Mouse (Mus musculus) midbrain, embryonic 16.5 days (tissue): Measurements from ENCODE around the gene Polg. TPM values are rescaled to one million over a fixed set of nuclear protein-coding genes. Genes with fewer than 3 reads are reported as not detected.

Experiments
- ATAC-seq: fragments of 200-750 bp; cut with Nextera tagmentation; 2 replicates; pipeline ENCODE4 v1.8.0; 2017; ENCODE audit warnings: moderate TSS enrichment
- H3K27ac ChIP-seq: fragments of 300-500 bp; sonication (generic); 2 replicates; pipeline ENCODE4 v1.5.1; 2014; ENCODE audit warnings: mild to moderate bottlenecking, low read length, mixed read lengths
- H3K27me3 ChIP-seq: fragments of 300-500 bp; sonication (generic); 2 replicates; pipeline ENCODE4 v1.6.1; 2014; ENCODE audit warnings: low read depth, low read length, mixed read lengths; ENCODE audit not compliant: control insufficient read depth, insufficient read depth
- H3K36me3 ChIP-seq: fragments of 300-500 bp; sonication (generic); 2 replicates; pipeline ENCODE4 v1.6.1; 2014; ENCODE audit warnings: mild to moderate bottlenecking, low read length, moderate library complexity, mixed read lengths; ENCODE audit not compliant: control insufficient read depth, insufficient read depth
- H3K4me1 ChIP-seq: fragments of 300-500 bp; sonication (generic); 2 replicates; pipeline ENCODE4 v1.6.1; 2014; ENCODE audit warnings: mild to moderate bottlenecking, low read length, mixed read lengths; ENCODE audit not compliant: control insufficient read depth, insufficient read depth
- H3K4me2 ChIP-seq: fragments of 300-500 bp; sonication (generic); 2 replicates; pipeline ENCODE4 v1.6.1; 2014; ENCODE audit warnings: mild to moderate bottlenecking, low read length, mixed read lengths
- H3K4me3 ChIP-seq: fragments of 300-500 bp; sonication (generic); 2 replicates; pipeline ENCODE4 v1.5.1; 2014; ENCODE audit warnings: low read depth, mild to moderate bottlenecking, low read length, moderate library complexity, mixed read lengths
- H3K9ac ChIP-seq: fragments of 300-500 bp; sonication (generic); 2 replicates; pipeline ENCODE4 v1.6.1; 2014; ENCODE audit warnings: low read depth, low read length, mixed read lengths
- H3K9me3 ChIP-seq: fragments of 300-500 bp; sonication (generic); replicated peaks from 2 replicates; pipeline ENCODE4 v1.6.1; 2014; ENCODE audit warnings: mild to moderate bottlenecking, low read length, mixed read lengths; ENCODE audit not compliant: control insufficient read depth, poor library complexity, severe bottlenecking
- WGBS: fragments of 180-500 bp; shearing (Covaris S2); extraction: QIAGEN DNeasy Blood & Tissue Kit; methylation state at CpG from one replicate; pipeline ENCODE4 v1.1.7; 2014; 5-methylcytosine and 5-hydroxymethylcytosine counted together
- polyA plus RNA-seq: library from polyadenylated mRNA; unstranded; fragments of >200 nt; fragmentation: Nextera tagmentation; extraction: Ambion mirVana; gene quantifications from 2 replicates; pipeline ENCODE4 v1.2.1, GENCODE M21; 2015

The Polg gene
- polyA plus RNA-seq, 1 experiment from 2014 or later: 22.0 TPM

DNA sequence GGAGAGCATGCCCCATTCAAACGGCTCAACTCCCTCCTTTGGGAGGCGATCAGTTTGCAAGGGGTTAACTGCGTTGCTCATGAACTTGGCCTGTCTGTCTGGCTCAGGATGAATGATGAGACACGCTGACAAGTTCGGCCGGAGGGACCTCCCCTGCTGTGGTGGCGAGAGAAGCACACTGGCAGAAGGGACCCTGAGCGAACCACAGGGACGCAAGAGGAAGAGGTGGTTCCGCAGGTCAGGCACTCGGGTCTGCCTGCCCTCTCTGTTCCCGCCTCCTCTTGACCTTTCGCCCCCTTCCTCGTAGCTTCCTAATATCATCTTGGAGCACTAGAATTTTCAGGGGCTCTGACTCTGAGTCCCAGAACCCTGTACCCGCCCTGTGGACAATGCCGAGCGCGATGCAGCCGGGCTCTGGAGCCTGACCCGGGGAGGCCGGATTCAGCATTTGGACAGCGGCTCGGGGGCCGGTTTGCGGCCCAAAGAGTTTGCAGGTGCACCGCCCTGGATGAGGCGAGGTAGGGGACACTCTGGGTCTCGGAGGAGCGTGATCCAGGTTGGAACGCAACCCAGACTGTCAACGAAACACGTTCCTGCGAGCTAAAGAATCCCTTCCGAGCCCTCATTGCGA is 32.9 kb upstream of the Polg start:
- peaks cover 28% of the 10 kb centered on the region for H3K4me1 ChIP-seq
- H3K36me3 ChIP-seq: no peaks in the 10 kb centered on the region
- H3K9ac ChIP-seq: peak overlapping the region; percentile 95
- WGBS: under 1% methylated on average over 35 of the region's 35 CpGs
- H3K27me3 ChIP-seq: peaks cover 21% of the 10 kb centered on the region
- peak overlapping the region; percentile 93 for H3K27ac ChIP-seq
- no peaks in the 10 kb centered on the region for H3K9me3 ChIP-seq
- H3K4me2 ChIP-seq: peak overlapping the region; percentile 85
- ATAC-seq: no peak; the same call in 1 of the 2 replicates
- peak overlapping the region; percentile 80 for H3K4me3 ChIP-seq

DNA sequence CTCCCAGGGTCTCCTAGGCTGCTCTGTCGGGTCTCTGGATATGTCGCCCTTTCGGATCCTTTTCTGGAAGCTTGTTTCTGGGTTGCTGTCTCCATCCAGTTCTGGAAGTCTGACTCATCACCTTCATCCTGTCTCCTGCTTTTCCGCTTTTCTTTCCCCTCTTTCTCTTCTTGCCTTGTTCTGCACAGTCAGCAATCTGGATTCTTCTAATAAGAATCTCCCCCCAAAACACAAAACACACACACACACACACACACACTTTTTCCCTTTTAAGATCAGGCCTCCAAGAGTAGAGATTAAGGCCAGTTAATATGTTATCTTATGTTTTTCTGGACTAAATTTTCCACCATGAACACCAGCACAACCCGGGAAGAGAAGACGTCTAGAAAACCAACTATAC is 32.2 kb upstream of the Polg start:
- H3K9me3 ChIP-seq: no peaks in the 10 kb centered on the region
- 14% methylated on average over 6 of the region's 6 CpGs for WGBS
- ATAC-seq: no peak
- H3K4me2 ChIP-seq: peak overlapping the region; percentile 24
- H3K9ac ChIP-seq: no peak overlapping the region
- peaks cover 27% of the 10 kb centered on the region for H3K4me1 ChIP-seq
- H3K36me3 ChIP-seq: no peaks in the 10 kb centered on the region
- no peak overlapping the region; the same call in 1 of the 2 replicates for H3K4me3 ChIP-seq
- peaks cover 21% of the 10 kb centered on the region for H3K27me3 ChIP-seq
- peak overlapping the region; percentile 52 for H3K27ac ChIP-seq

DNA sequence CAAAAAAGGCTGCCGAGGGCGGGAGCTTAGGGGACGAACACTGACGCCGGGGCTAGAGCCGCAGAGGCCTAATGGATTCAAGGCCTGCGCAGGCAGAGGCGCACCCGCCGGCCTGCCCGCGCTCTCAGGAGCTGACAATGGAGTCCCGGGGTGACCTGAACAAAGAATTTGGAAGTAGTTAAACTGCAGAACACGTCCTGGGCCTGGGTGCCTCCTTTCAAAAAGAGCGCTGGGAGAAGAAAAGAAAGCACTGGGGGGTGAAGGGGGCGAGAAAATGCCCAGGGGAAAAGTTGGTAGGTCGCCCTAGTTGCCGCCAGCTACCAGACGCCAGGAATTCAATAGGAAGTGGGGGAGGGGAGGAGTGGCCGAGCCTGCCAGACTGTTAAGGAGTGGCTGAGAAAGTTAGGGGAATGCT is 31.5 kb upstream of the Polg start:
- peaks cover 22% of the 10 kb centered on the region for H3K4me1 ChIP-seq
- no peaks in the 10 kb centered on the region for H3K9me3 ChIP-seq
- H3K27ac ChIP-seq: peak overlapping the region; percentile 52; the same call in 1 of the 2 replicates
- 8% methylated on average over 20 of the region's 20 CpGs for WGBS
- H3K9ac ChIP-seq: no peak overlapping the region
- H3K4me2 ChIP-seq: peak overlapping the region; percentile 24
- H3K4me3 ChIP-seq: no peak overlapping the region
- no peaks in the 10 kb centered on the region for H3K36me3 ChIP-seq
- ATAC-seq: no peak
- H3K27me3 ChIP-seq: peaks cover 17% of the 10 kb centered on the region

DNA sequence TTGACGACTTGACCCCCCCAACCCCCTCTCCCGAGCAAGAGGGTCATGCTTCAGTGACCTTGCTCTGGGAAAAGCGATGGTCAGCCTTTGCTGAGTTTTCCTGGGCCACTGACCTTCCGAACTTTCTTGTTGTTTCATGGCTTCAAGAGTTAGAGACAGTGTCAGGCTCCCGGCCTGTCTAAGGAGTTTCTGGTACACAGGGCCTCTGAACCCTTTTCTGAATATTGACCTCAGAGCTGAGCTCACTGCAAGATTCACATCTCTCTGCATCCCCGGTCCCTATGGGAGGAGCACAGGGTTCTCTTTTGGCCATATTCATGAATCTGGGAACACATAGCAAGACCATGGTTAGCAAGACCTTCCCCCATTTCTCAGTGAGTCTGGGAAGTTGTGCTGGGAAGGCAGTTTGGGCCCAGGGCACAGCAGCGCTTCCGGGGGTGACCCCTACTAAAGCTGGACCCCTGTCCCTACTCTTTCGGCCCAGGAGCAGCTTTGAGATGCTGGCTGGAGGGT is 30.7 kb upstream of the Polg start:
- peak overlapping the region; percentile 52; the same call in 1 of the 2 replicates for H3K9ac ChIP-seq
- H3K4me2 ChIP-seq: peak overlapping the region; percentile 70
- 12% methylated on average over 9 of the region's 9 CpGs for WGBS
- H3K27me3 ChIP-seq: peaks cover 17% of the 10 kb centered on the region
- H3K36me3 ChIP-seq: no peaks in the 10 kb centered on the region
- ATAC-seq: no peak
- no peaks in the 10 kb centered on the region for H3K9me3 ChIP-seq
- peak overlapping the region; percentile 70 for H3K27ac ChIP-seq
- H3K4me1 ChIP-seq: peaks cover 17% of the 10 kb centered on the region
- H3K4me3 ChIP-seq: no peak overlapping the region; the same call in 1 of the 2 replicates

- WGBS: 3% methylated on average over 38 of the region's 38 CpGs
- H3K4me3 ChIP-seq: peak overlapping the region; percentile 39
- H3K9me3 ChIP-seq: no peaks in the 10 kb centered on the region
- H3K36me3 ChIP-seq: no peaks in the 10 kb centered on the region
- ATAC-seq: peak; percentile 68
- peak overlapping the region; percentile 70 for H3K4me2 ChIP-seq
- H3K27me3 ChIP-seq: peaks cover 17% of the 10 kb centered on the region
- peaks cover 17% of the 10 kb centered on the region for H3K4me1 ChIP-seq
- peak overlapping the region; percentile 52 for H3K9ac ChIP-seq
- peak overlapping the region; percentile 70 for H3K27ac ChIP-seq
These were observed 30.0 kb upstream of the Polg start for GRCm38 (mm10) chr7:79495988-79496815.

DNA sequence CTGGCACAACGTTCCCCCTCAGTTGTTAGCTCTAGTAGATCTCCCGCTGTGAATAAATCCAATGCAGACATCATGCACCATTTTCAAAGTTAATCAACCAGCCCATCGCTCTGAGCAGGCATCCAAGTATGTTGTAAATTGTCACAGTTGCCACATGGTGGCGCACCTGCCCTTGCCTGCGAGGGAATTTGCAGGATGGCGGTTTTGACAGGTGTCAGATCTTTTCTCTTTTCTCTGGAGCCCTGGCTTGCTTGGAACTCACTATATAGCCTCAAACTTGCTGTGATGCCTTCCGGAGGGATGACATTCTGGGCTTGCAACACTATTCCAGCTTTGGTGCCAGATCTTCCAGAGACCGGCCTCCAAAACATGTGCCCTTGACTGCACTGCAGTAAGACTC is 27.8 kb upstream of the Polg start:
- no peak overlapping the region for H3K27ac ChIP-seq
- no peaks in the 10 kb centered on the region for H3K36me3 ChIP-seq
- H3K9me3 ChIP-seq: no peaks in the 10 kb centered on the region
- no peak overlapping the region for H3K4me3 ChIP-seq
- WGBS: 6% methylated on average over 8 of the region's 8 CpGs
- peaks cover 17% of the 10 kb centered on the region for H3K27me3 ChIP-seq
- no peak overlapping the region for H3K9ac ChIP-seq
- H3K4me2 ChIP-seq: no peak overlapping the region
- ATAC-seq: no peak
- H3K4me1 ChIP-seq: peaks cover 14% of the 10 kb centered on the region

GRCm38 (mm10) chr7:79486528-79486927 is 20.4 kb upstream of the Polg start:
- no peak overlapping the region for H3K4me3 ChIP-seq
- H3K9me3 ChIP-seq: no peaks in the 10 kb centered on the region
- H3K4me1 ChIP-seq: no peaks in the 10 kb centered on the region
- ATAC-seq: no peak
- H3K4me2 ChIP-seq: no peak overlapping the region
- H3K27ac ChIP-seq: no peak overlapping the region
- H3K36me3 ChIP-seq: no peaks in the 10 kb centered on the region
- no peaks in the 10 kb centered on the region; the same call in 1 of the 2 replicates for H3K27me3 ChIP-seq
- 57% methylated on average over 10 of the region's 10 CpGs for WGBS
- no peak overlapping the region for H3K9ac ChIP-seq

- H3K4me3 ChIP-seq: no peak overlapping the region
- WGBS: 80% methylated on average over 5 of the region's 5 CpGs
- H3K27ac ChIP-seq: no peak overlapping the region
- no peak overlapping the region for H3K9ac ChIP-seq
- no peak for ATAC-seq
- no peak overlapping the region for H3K4me2 ChIP-seq
- H3K27me3 ChIP-seq: no peaks in the 10 kb centered on the region
- no peaks in the 10 kb centered on the region for H3K9me3 ChIP-seq
- H3K4me1 ChIP-seq: no peaks in the 10 kb centered on the region
- no peaks in the 10 kb centered on the region for H3K36me3 ChIP-seq
These were observed 8.8 kb upstream of the Polg start for GRCm38 (mm10) chr7:79474831-79475399.
